Mouse (Mus musculus): ENCODE measurements around the gene Rgl1. TPM values are rescaled to one million over a fixed set of nuclear protein-coding genes. Genes with fewer than 3 reads are reported as not detected.

The Rgl1 gene
- total and polyA plus RNA-seq, 2 experiments from 2014 or later: 36.7 to 38.9 TPM

DNA sequence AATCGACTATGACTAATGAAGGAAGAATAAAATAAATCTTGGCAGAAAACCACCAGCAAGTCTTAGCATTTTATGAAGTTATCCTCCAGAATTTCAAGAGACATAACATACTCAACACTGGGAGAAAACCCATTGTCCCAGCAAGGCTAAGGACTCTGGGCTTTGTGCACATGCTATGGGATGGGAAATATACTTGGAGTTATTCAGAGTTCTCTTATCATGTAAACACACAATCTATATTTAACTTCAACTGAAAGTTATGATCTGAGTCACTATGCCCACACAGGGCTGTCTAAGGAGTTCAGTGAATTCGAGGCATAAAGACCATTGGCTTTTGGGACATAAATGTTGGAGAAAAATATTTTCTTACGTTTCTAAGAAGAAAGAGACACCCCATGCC lies 215.2 kb downstream of the Rgl1 start:
- ATAC-seq (ENCODE audit: insufficient read depth, low read depth) (0 out of 2 replicates have a peak, but pooled peaks have one; percentile 28), DNase-seq (ENCODE audit: low spot score) (no peak)
- Histone ChIP-seq H3K4me1 (ENCODE audit: control insufficient read depth, insufficient read depth) (peaks cover 23% of the 10 kb centered on the region), H3K4me3 (ENCODE audit: low read depth, low read length) (no peak overlapping the region), H3K4me2 (ENCODE audit: low read depth, low read length) (no peak overlapping the region), H3K9ac (replicated peaks; ENCODE audit: low read depth, low read length) (no peak overlapping the region), H3K27me3 (ENCODE audit: control insufficient read depth, insufficient read depth, low read length) (no peaks in the 10 kb centered on the region), H3K9me3 (replicated peaks; ENCODE audit: control insufficient read depth, low read length) (no peaks in the 10 kb centered on the region), H3K27ac (ENCODE audit: low read depth) (peak overlapping the region; percentile 76), H3K36me3 (replicated peaks; ENCODE audit: control insufficient read depth, insufficient read depth, low read length) (peaks cover 81% of the 10 kb centered on the region)
- 56% methylated on average over 3 of the region's 3 CpGs for WGBS
- TF ChIP-seq CTCF (IDR thresholded peaks at IDR 0.05; ENCODE audit: low read depth): no peak
- no peak for TF ChIP-seq EP300 (IDR thresholded peaks at IDR 0.05; ENCODE audit: low read depth)

DNA sequence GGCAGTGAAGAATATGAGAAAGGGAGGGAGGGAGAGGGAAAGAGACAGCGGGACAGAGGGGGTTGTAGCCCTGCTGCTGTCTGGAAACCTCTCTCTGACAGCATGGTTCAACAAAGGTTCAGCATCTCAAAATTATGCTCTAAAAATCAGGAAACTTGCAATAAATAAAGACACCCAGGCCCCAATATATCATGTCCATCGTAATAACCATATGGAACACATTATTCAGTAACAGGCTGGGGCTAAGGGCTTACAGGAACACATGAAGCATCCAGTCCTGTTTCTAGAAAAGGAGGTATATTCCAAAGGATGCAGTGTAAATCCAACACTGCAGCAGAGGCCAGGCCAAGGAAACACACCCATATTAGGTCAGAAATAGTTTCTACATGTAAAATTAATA lies 215.6 kb downstream of the Rgl1 start:
- Histone ChIP-seq H3K9ac (replicated peaks; ENCODE audit: low read depth, low read length) (no peak overlapping the region), H3K9me3 (replicated peaks; ENCODE audit: control insufficient read depth, low read length) (no peaks in the 10 kb centered on the region), H3K4me2 (ENCODE audit: low read depth, low read length) (no peak overlapping the region), H3K4me3 (ENCODE audit: low read depth, low read length) (no peak overlapping the region), H3K27ac (ENCODE audit: low read depth) (peak overlapping the region; percentile 76), H3K4me1 (ENCODE audit: control insufficient read depth, insufficient read depth) (peaks cover 19% of the 10 kb centered on the region), H3K36me3 (replicated peaks; ENCODE audit: control insufficient read depth, insufficient read depth, low read length) (peaks cover 85% of the 10 kb centered on the region), H3K27me3 (ENCODE audit: control insufficient read depth, insufficient read depth, low read length) (no peaks in the 10 kb centered on the region)
- TF ChIP-seq CTCF (IDR thresholded peaks at IDR 0.05; ENCODE audit: low read depth) (no peak), EP300 (IDR thresholded peaks at IDR 0.05; ENCODE audit: low read depth) (no peak)
- DNase-seq (ENCODE audit: low spot score) (no peak), ATAC-seq (ENCODE audit: insufficient read depth, low read depth) (no peak)
- WGBS: 59% methylated on average over 2 of the region's 2 CpGs

DNA sequence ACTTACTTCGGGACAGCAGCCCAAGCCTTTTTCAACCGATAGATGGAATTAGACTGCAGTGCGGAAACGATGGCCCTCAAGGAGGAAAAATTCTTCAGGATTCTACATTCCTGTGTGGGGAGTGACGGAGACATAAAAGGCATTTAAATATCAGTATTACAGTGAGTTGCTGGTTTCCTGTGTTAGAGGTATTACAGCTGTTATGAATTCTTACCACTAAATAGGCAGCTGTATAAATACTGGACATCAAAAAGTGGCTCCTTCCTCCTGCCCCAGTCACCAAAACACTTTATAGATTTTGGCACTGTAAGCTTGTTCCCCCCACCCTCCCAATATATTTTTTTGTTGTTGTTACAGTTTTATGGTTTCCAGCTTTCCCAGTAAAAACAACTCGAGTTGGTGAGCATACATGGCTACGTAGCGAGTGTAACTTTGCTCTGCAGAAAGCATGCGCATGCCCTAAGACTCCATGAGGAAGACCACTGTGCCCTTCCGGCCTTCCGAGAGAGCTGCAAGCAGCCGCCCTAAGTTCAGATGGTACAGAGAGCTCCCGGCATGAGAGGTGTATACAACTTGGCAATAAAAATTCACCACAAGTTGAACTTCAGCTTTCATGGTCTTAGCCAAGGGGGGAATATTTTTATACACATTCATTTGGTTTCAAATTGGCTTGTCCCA lies 217.0 kb downstream of the Rgl1 start:
- WGBS: 83% methylated on average over 13 of the region's 13 CpGs
- Histone ChIP-seq H3K36me3 (replicated peaks; ENCODE audit: control insufficient read depth, insufficient read depth, low read length) (peaks cover 84% of the 10 kb centered on the region), H3K9me3 (replicated peaks; ENCODE audit: control insufficient read depth, low read length) (no peaks in the 10 kb centered on the region), H3K27me3 (ENCODE audit: control insufficient read depth, insufficient read depth, low read length) (no peaks in the 10 kb centered on the region), H3K4me1 (ENCODE audit: control insufficient read depth, insufficient read depth) (peaks cover 12% of the 10 kb centered on the region), H3K4me3 (ENCODE audit: low read depth, low read length) (no peak overlapping the region), H3K4me2 (ENCODE audit: low read depth, low read length) (no peak overlapping the region), H3K9ac (replicated peaks; ENCODE audit: low read depth, low read length) (no peak overlapping the region), H3K27ac (ENCODE audit: low read depth) (no peak overlapping the region)
- TF ChIP-seq CTCF (IDR thresholded peaks at IDR 0.05; ENCODE audit: low read depth): no peak
- TF ChIP-seq EP300 (IDR thresholded peaks at IDR 0.05; ENCODE audit: low read depth): no peak
- ATAC-seq (ENCODE audit: insufficient read depth, low read depth): no peak
- DNase-seq (ENCODE audit: low spot score): no peak

DNA sequence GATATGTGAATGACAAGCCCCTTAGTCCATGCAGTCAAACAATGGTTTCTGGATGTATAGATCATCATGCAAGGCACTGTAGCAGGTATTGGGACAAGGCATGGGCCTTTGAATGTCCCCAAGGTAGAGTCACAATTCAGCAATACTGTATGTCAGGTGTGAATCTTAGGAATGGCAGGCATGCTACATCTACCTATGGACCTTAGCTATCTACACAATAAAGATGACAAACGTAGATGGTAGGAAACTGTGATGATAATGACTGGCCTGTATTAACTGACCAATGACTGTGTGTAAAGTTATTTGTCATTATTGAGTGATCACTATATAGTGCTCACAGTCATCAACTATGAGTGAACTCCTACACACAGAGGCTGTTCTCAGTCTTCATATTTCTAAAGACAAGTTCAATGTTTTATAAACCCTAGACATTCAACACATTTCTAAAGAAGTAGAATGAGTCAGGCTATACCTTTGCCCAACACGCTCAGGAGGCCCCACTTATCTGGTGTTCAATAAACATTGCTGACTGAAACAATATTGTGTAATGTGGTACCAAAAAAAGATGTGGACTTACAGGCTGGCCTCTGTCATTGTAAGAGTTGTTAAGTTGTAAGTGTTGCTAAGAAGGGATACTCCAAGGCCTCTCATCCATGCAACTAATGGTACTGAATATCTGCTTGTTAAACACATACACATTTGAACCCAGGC lies 222.5 kb downstream of the Rgl1 start:
- no peak for DNase-seq (ENCODE audit: low spot score)
- Histone ChIP-seq H3K27ac (ENCODE audit: low read depth) (no peak overlapping the region), H3K9ac (replicated peaks; ENCODE audit: low read depth, low read length) (no peak overlapping the region), H3K36me3 (replicated peaks; ENCODE audit: control insufficient read depth, insufficient read depth, low read length) (peaks cover 85% of the 10 kb centered on the region), H3K27me3 (ENCODE audit: control insufficient read depth, insufficient read depth, low read length) (no peaks in the 10 kb centered on the region), H3K4me3 (ENCODE audit: low read depth, low read length) (no peak overlapping the region), H3K4me2 (ENCODE audit: low read depth, low read length) (no peak overlapping the region), H3K4me1 (ENCODE audit: control insufficient read depth, insufficient read depth) (0 out of 2 replicates have a peak, but pooled peaks cover 10% of the 10 kb centered on the region), H3K9me3 (replicated peaks; ENCODE audit: control insufficient read depth, low read length) (no peaks in the 10 kb centered on the region)
- WGBS: 79% methylated on average over 2 of the region's 2 CpGs
- no peak for ATAC-seq (ENCODE audit: insufficient read depth, low read depth)
- no peak for TF ChIP-seq EP300 (IDR thresholded peaks at IDR 0.05; ENCODE audit: low read depth)
- TF ChIP-seq CTCF (IDR thresholded peaks at IDR 0.05; ENCODE audit: low read depth): no peak

DNA sequence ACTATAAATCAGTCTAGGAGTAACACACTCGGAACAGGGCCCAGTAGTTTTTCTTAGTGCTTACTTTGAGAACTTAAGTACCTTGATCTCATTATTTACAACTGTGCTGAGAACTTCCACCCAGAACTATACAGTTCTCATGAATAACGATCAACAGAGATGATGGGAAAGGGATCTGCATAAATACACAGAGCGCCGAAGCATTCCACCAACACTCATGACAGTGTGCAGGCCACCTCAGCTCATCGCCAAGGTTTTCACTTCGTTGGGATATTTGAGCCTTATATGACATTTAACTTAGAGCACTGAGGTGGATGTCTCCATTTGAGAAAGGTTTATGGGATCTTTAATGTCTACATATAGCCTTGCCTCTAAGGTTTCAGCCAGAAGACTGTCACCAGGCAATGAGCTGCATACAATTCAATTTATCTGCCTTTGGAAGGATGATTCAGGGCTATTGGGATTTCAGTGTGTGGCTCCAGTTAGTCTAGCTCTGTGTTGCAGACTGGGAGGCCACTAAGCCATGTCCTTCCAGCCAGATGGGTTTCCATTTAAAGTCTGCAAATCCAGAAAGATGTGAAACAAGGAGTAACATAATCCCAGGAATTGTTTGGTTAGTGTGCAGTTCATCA lies 223.3 kb downstream of the Rgl1 start:
- no peak overlapping the region for H3K9ac ChIP-seq (replicated peaks; ENCODE audit: low read depth, low read length)
- no peak overlapping the region for H3K4me3 ChIP-seq (ENCODE audit: low read depth, low read length)
- no peak for TF ChIP-seq EP300 (IDR thresholded peaks at IDR 0.05; ENCODE audit: low read depth)
- no peak for TF ChIP-seq CTCF (IDR thresholded peaks at IDR 0.05; ENCODE audit: low read depth)
- DNase-seq (ENCODE audit: low spot score) (no peak), ATAC-seq (ENCODE audit: insufficient read depth, low read depth) (no peak)
- H3K36me3 ChIP-seq (replicated peaks; ENCODE audit: control insufficient read depth, insufficient read depth, low read length): peaks cover 84% of the 10 kb centered on the region
- no peak overlapping the region for H3K4me2 ChIP-seq (ENCODE audit: low read depth, low read length)
- H3K27ac ChIP-seq (ENCODE audit: low read depth): no peak overlapping the region
- H3K27me3 ChIP-seq (ENCODE audit: control insufficient read depth, insufficient read depth, low read length): no peaks in the 10 kb centered on the region
- H3K9me3 ChIP-seq (replicated peaks; ENCODE audit: control insufficient read depth, low read length): no peaks in the 10 kb centered on the region
- 93% methylated on average over 6 of the region's 6 CpGs for WGBS
- 0 out of 2 replicates have a peak, but pooled peaks cover 10% of the 10 kb centered on the region for H3K4me1 ChIP-seq (ENCODE audit: control insufficient read depth, insufficient read depth)

All from heart, postnatal 0 days (tissue).